ENCODE assay signal across 8 mouse cellular contexts in the genomic region with DNA sequence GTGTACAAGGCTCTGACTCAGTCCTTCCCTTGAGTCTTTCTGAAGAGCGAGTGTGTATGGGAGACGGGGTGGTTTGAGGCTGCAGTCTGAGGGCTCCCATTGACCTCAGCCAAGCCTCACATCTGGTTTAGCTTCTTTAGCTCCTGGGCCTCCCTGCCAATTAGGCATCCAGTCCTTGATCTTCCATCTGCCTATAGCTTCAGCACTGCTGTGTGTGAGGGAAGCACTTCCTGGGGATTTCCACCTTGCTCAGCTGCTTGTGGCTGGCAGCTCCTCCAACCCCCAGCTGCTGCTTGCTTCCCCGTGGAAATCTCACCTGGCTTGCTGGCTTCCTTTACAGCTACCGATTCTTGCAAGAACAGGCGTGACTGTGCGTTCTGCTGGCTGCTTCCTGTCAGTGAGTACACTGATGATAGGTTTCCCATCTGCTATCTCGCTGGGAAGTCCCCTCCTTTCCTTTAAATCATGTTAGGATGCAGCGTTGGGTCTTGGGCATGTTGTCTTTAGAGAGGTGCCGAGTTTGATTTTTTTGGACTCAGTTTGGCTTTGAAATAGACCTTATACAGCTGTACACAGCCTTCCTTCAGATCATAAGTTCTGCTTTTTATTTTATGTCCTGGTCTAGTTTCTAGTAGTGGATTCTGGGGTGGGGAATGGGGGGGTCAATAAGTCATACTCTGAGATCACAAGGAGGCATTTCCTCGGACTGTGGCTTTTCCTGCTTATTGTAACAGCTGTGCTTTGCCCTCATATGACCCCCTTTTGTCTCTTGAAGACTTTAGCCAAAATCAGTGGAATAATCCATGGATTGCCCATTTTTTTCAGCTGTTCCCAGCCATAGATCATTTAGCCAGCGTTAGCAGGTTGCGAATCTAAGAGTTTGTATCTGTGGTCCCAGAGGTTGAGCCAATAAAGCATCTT. TPM values are rescaled to one million over a fixed set of nuclear protein-coding genes. Genes with fewer than 3 reads are reported as not detected.
DNase-seq lines count a peak whose midpoint lies in the region; TF ChIP-seq lines count a peak whose summit lies in the region.
"Had no signal": no experiment of that assay in that cellular context is flagged by ENCODE, and none has a peak within 500 bp of the region (broad histone marks: within the 10 kb centered on the region; RNA-seq: fewer than 3 reads in every experiment).

No protein-coding gene starts in this region.

- intact Hi-C loops in left cerebral cortex, postnatal 4 days (cut with DNase I), result no loop called here

- peak; percentile 56 for DNase-seq in 3T3-L1 (ENCODE audit: low read depth, low spot score)
- peak; percentile 10 to 25 for DNase-seq in gastrocnemius, adult 8-10 months (ENCODE audit: low spot score in 2 of 2)
- DNase-seq in induced T-regulatory cell, adult 2 months (ENCODE audit: low read depth), result peak; percentile 4
- DNase-seq in lung, postnatal 14 days, result peak; percentile 28
- no peak for DNase-seq in left cerebral cortex, postnatal 4 days
- no peak for DNase-seq in layer of hippocampus, postnatal 10 days (ENCODE audit: low spot score in 2 of 2)

- no peaks in the 10 kb centered on the region for H3K36me3 ChIP-seq in C2C12 (ENCODE audit: control insufficient read depth, insufficient read depth)
- H3K36me3 ChIP-seq: midbrain, embryonic 12.5 days had no signal

- no peaks in the 10 kb centered on the region for H3K79me3 ChIP-seq in C2C12 (ENCODE audit: low read depth)

- no peaks in the 10 kb centered on the region for H3K79me2 ChIP-seq in C2C12 (ENCODE audit: control insufficient read depth, insufficient read depth)

- H3K27me3 ChIP-seq in C2C12 (ENCODE audit: control insufficient read depth, insufficient read depth, insufficient read length), result no peaks in the 10 kb centered on the region
- H3K27me3 ChIP-seq: midbrain, embryonic 12.5 days had no signal

- no peak overlapping the region for H3K4me3 ChIP-seq in C2C12 (ENCODE audit: insufficient read depth, poor library complexity, severe bottlenecking)
- H3K4me3 ChIP-seq: midbrain, embryonic 12.5 days had no signal

- H3ac ChIP-seq in C2C12 (ENCODE audit: control insufficient read depth, insufficient read length, low read depth), result no peak overlapping the region

- no peak for TF ChIP-seq CTCF in C2C12 (IDR thresholded peaks at IDR 0.05; ENCODE audit: control insufficient read depth, insufficient read depth, insufficient read length)

TF ChIP-seq in C2C12, 6 proteins besides CTCF, POLR2A, EP300 and RAD21:
- no peak for TF ChIP-seq MYOG (IDR thresholded peaks at IDR 0.05; ENCODE audit: control insufficient read depth, extremely low read depth, insufficient read length)
- peak; percentile 78 for TF ChIP-seq MYOD1 (IDR thresholded peaks at IDR 0.05; ENCODE audit: control insufficient read depth, insufficient read length, low read depth)
TF ChIP-seq in C2C12: peak in this region for 1.

RNA-seq across cellular contexts. Expression of a gene that starts 34.0 kb away (rescaled TPM):
- 3.0 TPM for polyA plus RNA-seq in C2C12 (2012; fragmentation: generic; extraction: Trizol)
- 10 to 100 TPM; 12.7 to 18.0 (median 15.4) TPM for total RNA-seq in gastrocnemius, adult 8-10 months (2022)
- 10 to 100 TPM; 31.9 to 32.5 TPM for total RNA-seq in left cerebral cortex, postnatal 4 days (2021)
- 10 to 100 TPM; 20.2 to 23.7 TPM for total RNA-seq in layer of hippocampus, postnatal 10 days (2021)

Comparison
In these comparisons a context has a peak if more than half of its experiments do, and no peak if none do; other contexts are left out.
1. DNase-seq: peak in 3T3-L1 (single experiment), gastrocnemius, adult 8-10 months (2 of 2), induced T-regulatory cell, adult 2 months (single experiment) and lung, postnatal 14 days (single experiment); none in left cerebral cortex, postnatal 4 days (single experiment) and layer of hippocampus, postnatal 10 days (0 of 2).